Mouse (Mus musculus) forebrain, embryonic 13.5 days (tissue): ENCODE results near the gene Rcbtb1. TPM values are rescaled to one million over a fixed set of nuclear protein-coding genes. Genes with fewer than 3 reads are reported as not detected.
"Not testable (repeated sequence)": the region's sequence is repeated elsewhere in the genome, so short reads cannot be mapped to it uniquely, and the experiment has no call there.

Experiments
- ATAC-seq: fragments of 200-750 bp; cut with Nextera tagmentation; 2 replicates; pipeline ENCODE4 v1.8.0; 2017
- H3K27ac ChIP-seq: fragments of 300-500 bp; sonication (generic); 2 replicates; pipeline ENCODE4 v1.5.1; 2015; ENCODE audit warnings: inconsistent platforms, mild to moderate bottlenecking, moderate library complexity
- H3K27me3 ChIP-seq: fragments of 300-500 bp; sonication (generic); 2 replicates; pipeline ENCODE4 v1.6.1; 2015; ENCODE audit warnings: mild to moderate bottlenecking, inconsistent platforms
- H3K36me3 ChIP-seq: fragments of 300-500 bp; sonication (generic); 2 replicates; pipeline ENCODE4 v1.6.1; 2015; ENCODE audit warnings: mild to moderate bottlenecking, inconsistent platforms; ENCODE audit not compliant: poor library complexity, severe bottlenecking
- H3K4me1 ChIP-seq: fragments of 300-500 bp; sonication (generic); 2 replicates; pipeline ENCODE4 v1.6.1; 2015; ENCODE audit warnings: inconsistent platforms
- H3K4me2 ChIP-seq: fragments of 300-500 bp; sonication (generic); 2 replicates; pipeline ENCODE4 v1.6.1; 2015; ENCODE audit warnings: inconsistent platforms, mild to moderate bottlenecking, moderate library complexity
- H3K4me3 ChIP-seq: fragments of 300-500 bp; sonication (generic); 2 replicates; pipeline ENCODE4 v1.5.1; 2015; ENCODE audit warnings: mild to moderate bottlenecking, inconsistent platforms
- H3K9ac ChIP-seq: fragments of 300-500 bp; sonication (generic); 2 replicates; pipeline ENCODE4 v1.6.1; 2015; ENCODE audit warnings: mild to moderate bottlenecking, inconsistent platforms
- H3K9me3 ChIP-seq: fragments of 300-500 bp; sonication (generic); replicated peaks from 2 replicates; pipeline ENCODE4 v1.6.1; 2016; ENCODE audit warnings: inconsistent platforms
- WGBS: fragments of 180-500 bp; shearing (Covaris S2); methylation state at CpG from one replicate; pipeline ENCODE4 v1.1.7; 2015; 5-methylcytosine and 5-hydroxymethylcytosine counted together
- polyA plus RNA-seq: library from polyadenylated mRNA; unstranded; fragments of >200 nt; fragmentation: Nextera tagmentation; extraction: Ambion mirVana; gene quantifications from 2 replicates; pipeline ENCODE4 v1.2.1, GENCODE M21; 2015

The Rcbtb1 gene
- polyA plus RNA-seq, 1 experiment from 2014 or later: 94.8 TPM

DNA sequence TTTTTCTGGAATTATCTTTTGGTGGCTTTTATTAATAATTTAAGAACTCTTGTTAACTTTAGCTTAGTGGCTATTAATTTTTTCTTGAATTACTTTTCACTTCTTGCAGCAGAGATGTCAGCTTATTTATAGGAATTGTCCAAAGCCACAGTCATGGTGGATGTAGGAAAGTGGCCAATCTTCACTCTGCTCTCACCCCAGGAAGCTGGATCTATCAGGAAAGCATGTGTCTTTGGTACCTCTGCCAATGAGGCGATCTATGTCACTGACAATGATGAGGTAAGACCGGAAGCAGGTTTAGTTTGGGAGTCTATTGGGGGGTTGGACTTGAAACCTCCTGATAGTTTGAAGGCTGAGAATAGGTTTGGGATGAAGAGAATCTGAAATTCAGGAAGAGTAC, 8.8 kb downstream of the Rcbtb1 start:
- H3K9ac ChIP-seq: no peak overlapping the region
- whole genome bisulfite sequencing: 97% methylated on average over 2 of the region's 2 CpGs
- H3K4me2 ChIP-seq: no peak overlapping the region
- no peaks in the 10 kb centered on the region for H3K9me3 ChIP-seq
- ATAC-seq: no peak
- H3K27me3 ChIP-seq: no peaks in the 10 kb centered on the region
- H3K4me1 ChIP-seq: peaks cover 42% of the 10 kb centered on the region
- no peak overlapping the region for H3K27ac ChIP-seq
- H3K36me3 ChIP-seq: peaks cover 42% of the 10 kb centered on the region
- no peak overlapping the region for H3K4me3 ChIP-seq

DNA sequence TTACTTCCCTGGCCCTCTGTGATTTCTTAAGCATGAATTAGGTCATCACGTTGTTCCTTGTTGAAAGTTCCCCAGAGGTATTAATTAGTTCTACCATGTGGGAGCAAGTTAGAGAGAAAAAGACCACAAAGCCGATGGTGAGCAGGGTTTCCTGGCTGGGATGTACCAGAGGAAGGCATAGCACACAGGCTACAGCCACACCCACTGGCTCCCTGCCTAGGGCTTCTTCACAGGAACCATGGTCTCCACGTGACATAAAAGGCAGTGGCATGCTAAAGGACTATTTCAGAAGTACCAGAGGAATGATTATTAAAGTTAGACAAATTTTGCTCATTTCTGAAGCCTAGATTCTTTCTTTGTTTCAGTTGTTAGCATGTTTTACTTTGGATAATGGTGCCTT, 18.2 kb downstream of the Rcbtb1 start:
- ATAC-seq: no peak
- WGBS: 87% methylated on average over 3 of the region's 3 CpGs
- no peak overlapping the region for H3K9ac ChIP-seq
- H3K9me3 ChIP-seq: no peaks in the 10 kb centered on the region
- no peaks in the 10 kb centered on the region for H3K27me3 ChIP-seq
- no peak overlapping the region for H3K4me3 ChIP-seq
- no peak overlapping the region for H3K4me2 ChIP-seq
- H3K27ac ChIP-seq: no peak overlapping the region
- no peaks in the 10 kb centered on the region for H3K4me1 ChIP-seq
- H3K36me3 ChIP-seq: peaks cover 84% of the 10 kb centered on the region

DNA sequence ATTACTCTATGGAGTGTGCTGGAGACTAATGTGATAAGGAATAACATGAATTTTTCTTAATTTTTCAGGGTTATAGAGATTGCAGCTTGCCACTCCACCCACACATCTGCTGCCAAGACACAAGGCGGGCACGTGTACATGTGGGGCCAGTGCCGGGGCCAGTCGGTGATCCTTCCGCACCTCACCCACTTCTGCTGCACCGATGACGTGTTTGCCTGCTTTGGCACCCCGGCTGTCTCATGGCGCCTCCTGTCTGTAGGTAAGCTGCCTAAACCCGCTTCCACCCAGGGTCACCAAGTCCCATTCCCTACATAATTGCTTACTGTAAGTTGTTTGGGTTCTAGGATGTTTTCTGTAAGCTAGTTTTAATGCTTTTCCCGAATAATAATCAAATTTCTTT, 25.2 kb downstream of the Rcbtb1 start:
- H3K27me3 ChIP-seq: no peaks in the 10 kb centered on the region
- H3K4me3 ChIP-seq: no peak overlapping the region
- no peak for ATAC-seq
- no peak overlapping the region for H3K4me2 ChIP-seq
- no peak overlapping the region for H3K27ac ChIP-seq
- WGBS: 94% methylated on average over 11 of the region's 11 CpGs
- H3K4me1 ChIP-seq: no peaks in the 10 kb centered on the region
- H3K36me3 ChIP-seq: peaks cover 94% of the 10 kb centered on the region
- no peak overlapping the region for H3K9ac ChIP-seq
- H3K9me3 ChIP-seq: no peaks in the 10 kb centered on the region

DNA sequence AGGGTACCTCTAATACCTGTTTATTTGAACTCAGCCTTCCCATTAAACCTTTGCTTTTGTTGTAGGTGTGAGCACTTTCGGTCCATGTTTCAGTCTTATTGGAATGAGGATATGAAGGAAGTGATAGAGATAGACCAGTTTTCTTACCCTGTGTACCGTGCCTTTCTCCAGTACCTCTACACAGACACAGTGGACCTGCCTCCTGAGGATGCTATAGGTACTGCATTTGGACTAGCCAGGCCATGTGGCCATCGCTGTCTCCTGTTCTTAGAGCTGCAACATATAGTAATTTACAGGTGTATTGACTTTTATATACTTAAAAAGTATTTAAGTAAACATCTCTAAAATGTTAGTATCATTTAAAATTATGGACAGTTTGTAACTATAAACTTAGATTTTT, 28.8 kb downstream of the Rcbtb1 start:
- Histone ChIP-seq H3K4me2 (no peak overlapping the region), H3K27ac (no peak overlapping the region), H3K4me1 (no peaks in the 10 kb centered on the region), H3K36me3 (peaks cover 96% of the 10 kb centered on the region), H3K27me3 (no peaks in the 10 kb centered on the region), H3K9ac (no peak overlapping the region), H3K9me3 (no peaks in the 10 kb centered on the region), H3K4me3 (no peak overlapping the region)
- 94% methylated on average over 3 of the region's 3 CpGs for WGBS
- no peak for ATAC-seq

DNA sequence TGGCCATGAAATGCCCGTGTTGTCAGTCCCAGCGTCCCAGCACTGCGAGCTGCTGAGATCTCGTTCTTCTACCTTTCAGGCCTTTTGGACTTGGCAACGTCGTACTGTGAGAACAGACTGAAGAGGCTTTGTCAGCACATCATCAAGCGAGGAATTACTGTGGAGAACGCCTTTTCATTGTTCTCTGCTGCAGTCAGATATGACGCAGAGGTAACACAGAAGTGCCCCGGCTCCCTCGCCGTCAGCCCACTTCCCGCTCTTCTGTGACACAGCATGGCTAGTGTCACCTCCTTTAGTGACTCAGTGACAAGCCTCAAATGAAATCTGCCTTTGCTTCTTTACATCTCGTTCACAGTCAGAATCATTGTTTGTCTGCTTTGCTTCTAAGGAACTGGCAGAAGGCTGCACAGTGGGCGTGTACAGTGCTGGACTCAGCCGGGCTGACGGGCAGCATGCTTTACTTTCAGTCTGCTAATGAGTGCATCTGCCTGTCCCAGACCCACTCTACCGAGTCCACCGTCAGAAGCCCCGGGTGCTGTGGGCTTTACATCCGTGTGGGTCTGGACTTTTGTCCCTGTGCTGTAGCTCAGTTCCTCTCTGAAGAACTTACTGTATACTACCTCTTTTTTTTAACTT, 29.4 kb downstream of the Rcbtb1 start:
- ATAC-seq: peak; percentile 10; the same call in 1 of the 2 replicates
- no peak overlapping the region for H3K9ac ChIP-seq
- H3K4me3 ChIP-seq: no peak overlapping the region
- no peak overlapping the region for H3K4me2 ChIP-seq
- no peaks in the 10 kb centered on the region for H3K27me3 ChIP-seq
- H3K36me3 ChIP-seq: peaks cover 98% of the 10 kb centered on the region
- no peaks in the 10 kb centered on the region for H3K4me1 ChIP-seq
- WGBS: 87% methylated on average over 21 of the region's 21 CpGs
- no peak overlapping the region for H3K27ac ChIP-seq
- H3K9me3 ChIP-seq: no peaks in the 10 kb centered on the region

DNA sequence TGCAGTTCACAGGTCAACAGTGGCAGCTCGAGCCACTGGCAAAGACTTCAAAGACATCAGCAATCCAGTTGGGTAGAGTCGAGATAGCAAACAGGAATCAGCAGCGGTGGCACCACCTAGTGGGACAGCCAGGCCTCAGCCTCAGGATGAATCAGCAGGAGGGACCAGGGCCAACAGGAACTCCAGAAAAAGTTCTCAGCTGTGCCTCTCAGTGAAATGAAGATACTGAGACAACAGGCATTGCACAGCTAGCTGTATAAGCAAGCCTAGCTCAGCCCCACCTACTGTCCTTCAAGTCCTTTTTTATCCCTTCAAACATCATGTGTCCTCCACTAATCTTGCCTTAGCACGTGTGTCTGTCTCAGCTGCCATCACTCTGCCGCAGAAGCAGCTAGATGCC, 31.0 kb downstream of the Rcbtb1 start:
- WGBS: 75% methylated on average over 5 of the region's 5 CpGs
- no peak for ATAC-seq
- no peak overlapping the region for H3K4me2 ChIP-seq
- H3K4me1 ChIP-seq: no peaks in the 10 kb centered on the region
- H3K9ac ChIP-seq: no peak overlapping the region
- no peaks in the 10 kb centered on the region for H3K27me3 ChIP-seq
- H3K4me3 ChIP-seq: no peak overlapping the region
- H3K36me3 ChIP-seq: peaks cover 96% of the 10 kb centered on the region
- H3K27ac ChIP-seq: no peak overlapping the region
- no peaks in the 10 kb centered on the region for H3K9me3 ChIP-seq

DNA sequence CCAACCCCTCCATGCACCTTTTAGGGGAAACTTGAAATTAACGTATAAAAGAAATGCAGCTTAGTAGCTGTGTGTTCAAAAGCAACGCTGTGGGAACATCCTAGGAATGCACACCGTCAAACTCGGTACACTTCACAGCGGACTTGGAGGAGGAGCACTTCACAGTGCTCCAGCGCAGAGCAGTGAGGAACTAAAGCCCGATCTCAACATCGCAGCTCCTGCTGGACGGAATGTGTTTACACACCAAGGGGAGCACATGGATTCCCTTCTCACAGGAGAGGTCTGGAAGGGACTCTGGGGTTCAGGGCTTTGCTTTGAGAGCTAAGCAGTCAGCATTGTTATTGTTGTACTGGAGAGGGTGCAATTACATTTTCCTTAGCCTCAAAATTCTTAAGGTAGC, 32.6 kb downstream of the Rcbtb1 start:
- WGBS: 95% methylated on average over 9 of the region's 9 CpGs
- no peak overlapping the region for H3K4me2 ChIP-seq
- ATAC-seq: no peak
- no peaks in the 10 kb centered on the region for H3K4me1 ChIP-seq
- peaks cover 96% of the 10 kb centered on the region for H3K36me3 ChIP-seq
- no peak overlapping the region for H3K4me3 ChIP-seq
- H3K27ac ChIP-seq: no peak overlapping the region
- peaks cover 2% of the 10 kb centered on the region for H3K9me3 ChIP-seq
- no peaks in the 10 kb centered on the region for H3K27me3 ChIP-seq
- no peak overlapping the region for H3K9ac ChIP-seq

DNA sequence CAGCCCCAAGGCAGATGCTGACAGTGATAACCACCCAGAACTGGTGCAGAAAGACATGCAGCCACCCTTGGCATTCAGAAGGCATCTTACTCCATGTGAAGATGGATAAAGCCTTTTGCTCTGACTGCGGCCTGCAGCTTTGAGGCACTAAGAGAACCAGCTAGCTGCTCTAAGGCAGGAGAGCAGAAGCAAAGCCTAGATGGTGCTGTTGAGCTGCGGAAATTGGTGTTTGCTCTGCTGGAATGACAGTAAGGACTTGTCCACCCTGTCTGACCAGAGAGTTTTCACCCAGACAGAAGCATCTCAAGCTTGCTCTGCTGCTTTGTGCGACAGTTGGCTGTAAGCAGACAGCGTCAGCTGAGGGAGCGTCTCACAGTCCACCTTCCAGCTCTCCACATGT, 49.3 kb downstream of the Rcbtb1 start:
- not testable (repeated sequence) for H3K4me1 ChIP-seq, H3K27me3 ChIP-seq, H3K4me3 ChIP-seq, ATAC-seq, H3K27ac ChIP-seq, H3K9me3 ChIP-seq, H3K4me2 ChIP-seq, H3K9ac ChIP-seq, H3K36me3 ChIP-seq
- 73% methylated on average over 5 of the region's 5 CpGs for WGBS

DNA sequence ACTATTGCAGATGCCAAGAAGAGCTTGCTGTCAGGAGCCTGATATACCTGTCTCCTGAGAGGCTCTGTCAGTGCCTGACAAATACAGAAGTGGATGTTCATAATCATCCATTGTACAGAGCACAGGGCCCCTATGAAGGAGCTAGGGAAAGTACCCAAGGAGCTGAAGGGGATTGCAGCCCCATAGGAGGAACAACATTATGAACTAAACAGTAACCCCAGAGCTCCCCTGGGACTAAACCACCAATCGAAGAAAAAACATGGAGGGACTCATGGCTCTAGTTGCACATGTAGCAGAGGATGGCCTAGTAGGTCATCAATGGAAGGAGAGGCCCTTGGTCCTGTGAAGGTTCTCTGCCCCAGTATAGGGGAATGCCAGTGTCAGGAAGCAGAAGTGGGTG, 54.9 kb downstream of the Rcbtb1 start:
- not testable (repeated sequence) for H3K4me1 ChIP-seq, H3K36me3 ChIP-seq, H3K27ac ChIP-seq, H3K27me3 ChIP-seq, H3K9ac ChIP-seq, H3K9me3 ChIP-seq, H3K4me3 ChIP-seq, ATAC-seq, H3K4me2 ChIP-seq
- 96% methylated on average over 1 of the region's 1 CpGs for WGBS

DNA sequence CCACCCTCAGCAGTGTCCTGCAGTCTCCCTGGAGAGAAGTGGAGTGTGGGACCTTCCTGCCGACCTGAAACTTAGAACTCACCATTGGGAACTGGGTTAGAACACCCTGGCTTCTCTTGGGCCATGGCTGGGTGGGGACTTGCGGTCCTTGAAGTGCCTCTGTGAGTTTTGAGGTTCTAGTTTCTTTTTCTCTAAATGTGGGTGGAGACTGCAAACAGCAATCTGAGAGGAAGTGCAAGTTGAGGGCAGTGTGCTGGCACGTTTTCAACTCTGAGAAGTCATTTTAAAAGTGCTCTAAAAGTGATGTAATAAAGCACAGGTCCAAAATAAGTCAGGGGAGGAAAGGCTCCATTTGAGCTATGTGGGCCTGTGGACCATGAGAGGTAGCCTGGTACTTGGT, 59.0 kb downstream of the Rcbtb1 start, which contains the start of gene Gm6904:
Gene Gm6904 (minus strand): TSS at position 161 of the 400 bp plus-strand sequence.
- 74% methylated on average over 3 of the region's 3 CpGs for WGBS
- ATAC-seq: no peak
- no peaks in the 10 kb centered on the region for H3K4me1 ChIP-seq
- no peak within 1 kb of the TSS for H3K27ac ChIP-seq
- no peak within 1 kb of the TSS for H3K4me2 ChIP-seq
- H3K36me3 ChIP-seq: no peaks in the 10 kb centered on the region
- no peaks in the 10 kb centered on the region for H3K9me3 ChIP-seq
- no peak within 1 kb of the TSS for H3K4me3 ChIP-seq
- no peak within 1 kb of the TSS for H3K9ac ChIP-seq
- H3K27me3 ChIP-seq: no peaks in the 10 kb centered on the region

DNA sequence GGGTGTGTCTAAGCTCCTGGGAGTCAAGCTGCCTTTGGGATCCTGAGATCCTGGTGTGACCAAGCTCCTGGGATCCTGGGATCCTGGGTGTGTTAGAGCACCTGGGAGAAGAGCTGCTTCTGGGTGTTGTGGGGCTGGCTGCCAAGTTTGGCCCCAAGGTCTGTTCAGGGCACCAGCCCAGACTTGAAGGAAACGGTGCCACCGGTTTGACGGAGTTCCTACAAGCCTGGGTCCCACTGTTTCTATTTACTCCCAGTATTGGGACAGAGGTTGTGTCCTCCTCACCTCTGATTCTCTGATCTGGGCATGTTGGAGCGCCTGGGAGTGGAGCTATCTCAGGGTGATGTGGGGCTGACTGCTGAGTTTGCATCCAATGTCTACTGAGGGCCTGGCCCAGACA, 74.0 kb downstream of the Rcbtb1 start:
- H3K9me3 ChIP-seq, H3K9ac ChIP-seq, H3K27ac ChIP-seq, ATAC-seq, H3K4me3 ChIP-seq, H3K4me1 ChIP-seq, H3K4me2 ChIP-seq, H3K27me3 ChIP-seq, H3K36me3 ChIP-seq: not testable (repeated sequence)
- WGBS: 93% methylated on average over 4 of the region's 4 CpGs
